Mouse (Mus musculus) bone marrow, adult 2 months (tissue): Measurements from ENCODE around the gene Fbxl19. TPM values are rescaled to one million over a fixed set of nuclear protein-coding genes. Genes with fewer than 3 reads are reported as not detected.

Experiments
- H3K27ac ChIP-seq: fragments of 200-500 bp; 2 replicates; pipeline ENCODE4 v1.5.1; 2012; ENCODE audit warnings: low read depth, mild to moderate bottlenecking, control low read depth, inconsistent platforms, low read length; ENCODE audit not compliant: control insufficient read depth, poor library complexity, insufficient read depth
- H3K4me1 ChIP-seq: fragments of 200-500 bp; 2 replicates; pipeline ENCODE4 v1.6.1; 2011; ENCODE audit warnings: low read length; ENCODE audit not compliant: control insufficient read depth, insufficient read depth
- H3K4me3 ChIP-seq: fragments of 200-500 bp; replicated peaks from 2 replicates; pipeline ENCODE3; 2011; ENCODE audit warnings: mild to moderate bottlenecking, low read depth, low read length, control low read depth; ENCODE audit not compliant: control insufficient read depth
- CTCF ChIP-seq: fragments of 200-500 bp; IDR thresholded peaks from 2 replicates; pipeline ENCODE4 v1.5.1; 2011; ENCODE audit warnings: low read length, control low read depth; ENCODE audit not compliant: control insufficient read depth, insufficient read depth
- POLR2A ChIP-seq: fragments of 200-500 bp; IDR thresholded peaks from 2 replicates; pipeline ENCODE4 v1.6.1; 2011; ENCODE audit warnings: low read depth, mild to moderate bottlenecking, control low read depth, low read length, borderline replicate concordance; ENCODE audit not compliant: control insufficient read depth
- WGBS: fragments of 180-500 bp; shearing (Covaris S2); methylation state at CpG from one replicate; pipeline ENCODE4 v1.1.7; 2018; 5-methylcytosine and 5-hydroxymethylcytosine counted together
- polyA plus RNA-seq: library from polyadenylated mRNA; stranded (reverse); fragments of >200 nt; gene quantifications from 2 replicates; pipeline ENCODE4 v1.2.4, GENCODE M21; 2011; ENCODE audit warnings: low replicate concordance; ENCODE audit not compliant: missing spikeins, insufficient read depth, insufficient read length

Fbxl19 gene
- polyA plus RNA-seq, 1 experiment: 23.0 TPM

GRCm38 (mm10) chr7:127817776-127818175 is 73.4 kb downstream of the Fbxl19 start:
- WGBS: 73% methylated on average over 5 of the region's 5 CpGs
- Histone ChIP-seq H3K4me3 (no peak overlapping the region), H3K4me1 (no peaks in the 10 kb centered on the region), H3K27ac (no peak overlapping the region)
- no peak for TF ChIP-seq CTCF
- TF ChIP-seq POLR2A: no peak

Other genes with a start within 250 kb of the Fbxl19 start
- 44.3 and 98.5 TPM in 2 replicates for gene Srcap, start 232.6 kb upstream of the Fbxl19 start, polyA plus RNA-seq
- gene Gm42715, start 225.0 kb upstream of the Fbxl19 start, polyA plus RNA-seq: 5.3 and 7.8 TPM in 2 replicates
- gene Tmem265, start 183.2 kb upstream of the Fbxl19 start, polyA plus RNA-seq: 20.5 and 41.0 TPM in 2 replicates
- gene Phkg2, start 171.2 kb upstream of the Fbxl19 start, polyA plus RNA-seq: 83.6 and 169 TPM in 2 replicates
- gene Ccdc189, start 155.9 kb upstream of the Fbxl19 start, polyA plus RNA-seq: 9.9 and 15.2 TPM in 2 replicates
- gene Rnf40, start 155.8 kb upstream of the Fbxl19 start, polyA plus RNA-seq: 52.7 and 66.7 TPM in 2 replicates
- gene Zfp629, start 128.7 kb upstream of the Fbxl19 start, polyA plus RNA-seq: 6.3 and 14.2 TPM in 2 replicates
- gene Bcl7c, start 35.6 kb upstream of the Fbxl19 start, polyA plus RNA-seq: 44.5 and 65.5 TPM in 2 replicates
- not detected in 2 replicates for gene Ctf1, start 31.8 kb upstream of the Fbxl19 start, polyA plus RNA-seq
- not detected in 2 replicates for gene Ctf2, start 12.4 kb upstream of the Fbxl19 start, polyA plus RNA-seq
- 7.6 and 14.6 TPM in 2 replicates for gene Orai3, start 25.3 kb downstream of the Fbxl19 start, polyA plus RNA-seq
- 24.2 and 36.3 TPM in 2 replicates for gene Setd1a, start 32.1 kb downstream of the Fbxl19 start, polyA plus RNA-seq
- 0.75 TPM in 1 of 2 replicates, not detected in the other for gene Gm49388, start 41.1 kb downstream of the Fbxl19 start, polyA plus RNA-seq
- gene Hsd3b7, start 56.1 kb downstream of the Fbxl19 start, polyA plus RNA-seq: 13.3 and 23.4 TPM in 2 replicates
- gene Stx4a, start 79.8 kb downstream of the Fbxl19 start, polyA plus RNA-seq: 246 and 342 TPM in 2 replicates
- 1.1 and 1.8 TPM in 2 replicates for gene Stx1b, start 80.0 kb downstream of the Fbxl19 start, polyA plus RNA-seq
- 15.9 and 24.7 TPM in 2 replicates for gene Zfp646, start 131.7 kb downstream of the Fbxl19 start, polyA plus RNA-seq
- 4.0 and 8.3 TPM in 2 replicates for gene Zfp668, start 132.3 kb downstream of the Fbxl19 start, polyA plus RNA-seq
- gene Prss53, start 146.4 kb downstream of the Fbxl19 start, polyA plus RNA-seq: 1.6 TPM in 1 of 2 replicates, not detected in the other
- gene Gm21974, start 150.9 kb downstream of the Fbxl19 start, polyA plus RNA-seq: not detected in 2 replicates
- 15.1 and 22.3 TPM in 2 replicates for gene Vkorc1, start 151.1 kb downstream of the Fbxl19 start, polyA plus RNA-seq
- 42.4 and 66.8 TPM in 2 replicates for gene Bckdk, start 159.5 kb downstream of the Fbxl19 start, polyA plus RNA-seq
- 14.5 and 15.7 TPM in 2 replicates for gene Kat8, start 168.0 kb downstream of the Fbxl19 start, polyA plus RNA-seq
- 1.8 TPM in 1 of 2 replicates, not detected in the other for gene Prss8, start 185.6 kb downstream of the Fbxl19 start, polyA plus RNA-seq
- 1.3 and 4.3 TPM in 2 replicates for gene Prss36, start 202.2 kb downstream of the Fbxl19 start, polyA plus RNA-seq
- gene Fus, start 222.9 kb downstream of the Fbxl19 start, polyA plus RNA-seq: 627 and 763 TPM in 2 replicates
- 17.7 and 19.9 TPM in 2 replicates for gene Pycard, start 249.3 kb downstream of the Fbxl19 start, polyA plus RNA-seq